Mouse (Mus musculus) T-cell, adult 2 months (primary cell): ENCODE data around the gene Vdac1.

Experiments
- DNase-seq: peaks from one replicate; pipeline ENCODE4 v3.0.0; 2022; ENCODE audit warnings: low spot score

The Vdac1 gene

DNA sequence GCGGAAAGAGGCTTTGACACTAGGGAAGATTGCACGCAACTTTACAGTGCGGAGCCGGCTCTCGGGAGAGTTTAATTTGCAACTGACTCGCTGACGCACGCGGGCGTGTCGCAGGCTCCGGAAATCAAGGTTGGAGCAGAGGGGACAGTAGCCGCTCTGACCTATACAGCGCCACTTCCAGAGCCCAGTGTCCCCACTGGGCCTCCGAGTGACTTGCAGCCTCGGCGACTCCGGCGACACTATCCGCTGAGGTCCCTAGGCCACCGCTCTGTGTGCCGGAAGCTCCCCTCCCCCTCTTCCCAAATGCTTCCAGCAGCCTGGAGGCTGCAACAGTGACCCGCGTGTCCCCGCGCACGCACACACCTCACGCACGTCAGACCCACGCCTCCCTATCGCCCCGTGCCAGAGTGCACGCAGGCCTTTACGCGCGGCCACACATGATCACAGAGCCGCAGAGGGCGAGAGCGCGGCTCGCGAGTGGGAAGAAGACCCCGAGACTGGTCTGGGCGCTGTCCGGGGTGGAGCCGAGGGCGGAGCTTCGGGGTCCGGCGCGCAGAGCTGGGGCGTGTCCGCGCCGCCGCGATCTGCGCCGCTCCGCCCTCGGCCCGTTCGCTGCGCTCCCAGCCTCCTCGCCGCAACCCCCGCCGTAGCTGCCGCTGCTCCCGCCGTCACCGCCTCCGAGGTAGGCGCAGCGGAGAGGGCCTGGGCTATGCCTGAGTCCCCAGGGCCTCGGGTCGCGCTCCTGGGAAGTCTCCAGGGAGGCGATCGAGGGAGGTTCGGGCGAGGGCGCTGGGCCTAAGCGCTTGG, at the start of gene Vdac1:
Gene Vdac1 (plus strand): TSS at position 390 of the 807 bp plus-strand sequence.
- DNase-seq, result peak; percentile 79

DNA sequence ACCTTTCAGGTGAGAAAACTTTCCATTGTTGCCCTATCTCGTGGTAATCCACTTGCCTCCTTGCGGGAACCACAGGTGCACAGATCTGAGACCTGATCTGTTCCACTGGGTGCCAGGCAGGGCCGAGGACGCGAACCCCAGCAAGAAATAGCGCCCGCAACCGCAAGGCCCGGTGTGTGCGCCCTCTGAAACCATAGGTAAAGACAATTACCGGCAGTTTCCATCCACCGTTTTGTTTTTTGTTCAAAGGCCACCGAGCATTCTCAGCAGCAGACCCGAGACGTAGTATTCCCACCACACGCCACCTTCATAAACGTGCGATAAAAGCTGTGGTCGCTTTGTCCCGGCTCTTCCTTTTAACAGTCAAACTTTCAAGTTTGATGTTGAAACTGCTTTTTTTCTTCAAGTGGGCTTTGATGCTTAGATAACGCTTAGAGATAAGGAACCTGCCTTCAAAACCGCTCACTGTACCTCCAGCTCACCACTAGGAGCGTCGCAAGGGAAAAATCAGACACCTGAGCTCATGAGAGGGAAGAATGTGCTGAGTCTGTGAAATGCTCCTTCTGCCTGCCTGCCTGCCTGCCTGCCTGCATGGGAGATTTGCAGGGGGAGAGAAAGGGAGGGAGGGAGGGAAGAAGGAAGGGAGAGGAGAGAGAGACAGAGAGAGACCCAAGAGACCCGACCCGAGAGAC, 46.4 kb upstream of the Vdac1 start:
- peak; percentile 96 for DNase-seq

DNA sequence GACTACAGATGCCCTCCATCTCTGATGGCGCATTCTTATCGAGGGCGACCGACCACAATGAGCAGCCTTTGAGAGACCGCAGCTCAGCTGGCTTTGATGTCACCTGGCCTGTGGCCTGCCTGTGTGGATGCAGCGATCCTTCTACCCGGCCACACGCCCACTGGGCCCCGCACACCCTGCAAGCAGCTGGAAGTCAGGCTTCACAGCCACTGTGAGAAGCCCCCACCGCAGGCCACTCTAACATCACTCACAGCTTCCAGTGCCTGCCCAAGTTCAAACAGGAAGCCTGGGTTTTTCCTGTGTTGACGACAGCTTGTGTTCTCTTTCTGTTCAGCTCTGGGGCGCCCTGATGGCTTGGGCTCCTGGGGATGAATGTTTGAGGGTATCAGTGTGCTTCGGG, 42.2 kb upstream of the Vdac1 start:
- DNase-seq, result peak; percentile 86

DNA sequence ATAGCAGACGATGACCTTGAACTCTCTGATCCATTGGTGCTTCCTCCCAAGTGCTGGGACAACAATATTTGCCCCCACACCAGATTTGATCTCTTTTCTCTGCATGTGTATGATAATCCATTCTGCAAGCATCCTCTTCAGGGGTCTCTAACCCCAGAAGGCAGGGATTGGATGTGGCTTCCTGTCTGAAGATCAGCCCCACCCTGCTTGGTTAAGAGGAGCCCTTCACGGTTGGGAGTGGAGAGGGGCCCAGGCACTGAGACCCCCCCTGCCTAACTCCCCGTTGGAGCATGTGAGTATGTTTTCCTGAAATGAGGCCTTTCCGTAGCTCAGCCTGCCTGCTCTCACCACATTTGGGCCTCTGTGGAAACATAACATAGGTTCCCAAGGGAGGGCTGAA, 41.0 kb upstream of the Vdac1 start:
- no peak for DNase-seq

DNA sequence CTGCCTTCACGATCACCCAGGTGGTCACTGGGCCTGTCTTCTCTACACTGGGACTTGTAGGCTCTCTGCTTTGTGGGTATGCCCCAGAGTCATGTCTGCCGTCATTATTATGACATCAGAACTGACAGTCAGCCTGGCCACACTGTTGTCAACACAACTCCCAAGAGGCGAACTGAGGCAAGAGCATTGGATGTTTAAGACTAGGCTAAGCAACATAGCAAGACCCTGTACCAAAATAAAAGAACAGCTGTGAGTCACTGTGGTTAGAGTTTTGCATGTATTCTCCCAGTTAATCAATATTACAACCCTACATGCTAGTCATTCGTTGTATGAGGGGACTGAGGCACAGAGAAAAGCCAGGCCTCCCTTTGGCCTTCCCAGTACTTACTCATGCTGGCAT, 40.1 kb upstream of the Vdac1 start:
- DNase-seq, result no peak

DNA sequence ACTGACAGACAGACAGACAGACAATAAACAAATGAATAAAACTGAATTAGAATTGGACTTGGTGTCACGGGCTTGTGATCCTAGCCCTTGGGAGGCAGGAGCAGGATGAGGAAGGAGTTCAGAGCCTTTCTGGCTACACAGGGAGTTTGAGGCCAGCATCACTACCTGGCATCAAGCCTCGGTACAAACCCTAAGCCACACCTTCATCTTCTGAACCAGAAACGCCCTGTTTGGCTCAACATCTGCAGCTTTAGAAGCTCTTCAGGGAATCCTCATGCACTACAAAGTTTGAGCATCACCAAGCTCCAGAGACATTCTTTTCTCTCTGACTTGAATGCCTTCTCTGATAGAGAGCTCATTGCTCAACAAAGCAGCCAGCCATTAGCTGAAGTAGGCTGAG, 39.1 kb upstream of the Vdac1 start:
- DNase-seq, result peak; percentile 23

DNA sequence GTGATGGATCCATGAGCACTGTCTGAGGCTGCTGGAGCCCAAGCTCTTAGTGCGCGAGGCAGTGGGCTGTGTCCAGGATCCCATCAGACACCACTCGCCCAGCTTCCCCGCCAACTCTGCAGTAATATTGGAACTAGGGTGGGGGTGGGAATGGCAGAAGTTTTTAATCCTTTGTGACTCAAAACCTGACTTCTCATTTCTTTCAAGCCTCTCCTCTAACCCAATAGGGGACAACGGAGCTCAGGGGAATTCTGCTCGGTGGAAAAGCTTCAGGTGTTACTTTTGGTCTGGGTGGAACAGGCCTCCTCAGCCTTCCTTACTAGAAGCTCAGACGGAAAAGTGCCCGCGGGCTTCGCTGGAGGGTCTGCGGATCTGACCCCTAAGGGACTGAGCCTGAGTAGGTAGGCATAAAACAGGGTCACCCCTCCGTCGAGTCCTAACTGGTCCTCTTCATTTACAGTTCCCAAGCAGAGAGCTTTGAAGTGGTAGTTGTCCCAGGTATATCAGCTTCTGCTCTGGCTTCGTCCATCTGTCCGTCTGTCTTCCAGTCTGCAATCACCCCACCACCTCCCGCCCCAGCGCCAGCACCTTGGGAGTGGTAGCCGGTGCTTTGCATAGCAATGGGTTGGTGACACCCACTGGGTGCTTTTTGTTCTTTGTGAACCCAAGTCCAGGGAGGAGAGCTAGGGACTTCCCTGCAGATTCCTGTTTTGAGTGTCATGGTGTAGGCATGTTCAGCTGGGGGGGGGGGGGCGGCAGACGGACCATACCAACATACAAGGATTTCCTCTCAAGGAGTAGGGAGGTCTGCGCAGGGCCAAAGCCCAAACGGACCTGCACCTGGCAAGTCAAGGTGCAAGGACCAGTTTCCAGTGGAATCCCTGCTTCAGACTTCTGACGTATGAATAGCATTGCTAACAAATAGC, 36.0 kb upstream of the Vdac1 start:
- DNase-seq, result no peak

DNA sequence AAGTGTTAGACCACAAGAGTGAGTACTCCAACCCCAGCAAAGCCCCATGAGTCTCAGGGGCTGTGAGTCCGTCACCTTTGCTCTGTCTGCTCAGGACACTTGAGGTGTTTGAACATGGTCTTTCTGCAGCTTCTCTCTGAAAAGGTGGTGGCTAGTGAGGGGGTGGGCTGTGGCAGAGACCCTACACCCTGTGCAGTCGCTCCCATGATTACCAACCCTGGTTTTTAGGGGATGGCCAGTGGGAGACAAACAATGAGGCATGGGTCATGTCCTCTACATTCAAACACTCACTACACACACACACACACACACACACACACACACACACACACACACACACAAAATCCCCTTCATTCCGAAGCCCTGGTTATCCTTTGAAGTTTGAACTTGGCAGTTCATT, 33.3 kb upstream of the Vdac1 start:
- DNase-seq, result no peak

DNA sequence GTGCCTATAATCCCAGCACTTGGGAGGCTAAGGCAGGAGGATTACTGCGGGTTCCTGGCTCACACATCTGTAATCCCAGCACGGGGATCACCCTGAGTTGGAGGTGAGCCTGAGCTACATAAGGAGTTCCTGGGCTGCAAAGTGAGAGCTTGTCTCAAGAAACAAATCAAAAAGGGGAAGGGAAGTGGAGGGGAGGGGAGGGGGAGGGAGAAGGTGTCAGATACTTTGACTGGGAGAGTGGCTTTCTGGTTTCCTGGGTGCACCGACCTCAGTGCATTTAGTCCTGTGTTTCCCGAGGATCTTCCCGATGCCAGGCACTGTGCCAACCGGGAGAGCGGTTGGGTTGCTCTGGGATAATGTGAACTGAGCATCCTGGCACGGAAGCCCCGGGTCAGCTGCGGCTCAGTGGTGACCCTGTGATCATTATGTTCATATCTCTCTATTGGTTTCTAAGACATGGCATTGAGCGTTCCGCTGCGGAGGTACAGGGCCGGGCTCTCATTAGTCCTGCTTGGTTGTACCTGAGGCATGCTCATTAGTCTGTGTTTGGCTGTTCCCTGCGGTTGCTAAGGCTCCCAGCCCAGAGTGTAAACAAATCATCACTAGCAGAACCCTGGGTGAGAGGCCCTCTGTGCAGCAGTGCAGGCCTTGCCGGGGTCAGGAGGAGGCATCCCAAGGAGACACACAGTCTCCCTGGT, 28.1 kb upstream of the Vdac1 start:
- no peak for DNase-seq

DNA sequence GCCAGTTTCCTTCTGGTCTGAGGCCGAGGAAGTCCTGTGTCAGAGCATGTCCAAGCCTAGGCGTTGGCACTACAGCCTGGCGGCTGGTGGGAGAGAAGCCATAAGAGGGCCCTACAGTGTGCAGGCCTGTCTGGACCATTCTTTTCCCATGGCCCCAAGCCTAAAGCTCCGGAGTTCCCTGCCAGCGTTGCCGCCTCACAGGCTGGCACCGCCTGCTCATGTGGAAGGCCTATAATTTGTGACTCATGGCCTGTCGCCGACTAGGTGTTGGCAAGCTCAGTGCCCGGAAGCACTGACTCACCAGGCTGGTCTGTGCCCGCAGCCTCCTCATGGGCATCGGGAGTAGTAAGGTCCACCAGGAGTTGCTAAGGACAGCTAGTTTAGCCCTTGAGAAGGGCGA, 27.0 kb upstream of the Vdac1 start:
- no peak for DNase-seq

DNA sequence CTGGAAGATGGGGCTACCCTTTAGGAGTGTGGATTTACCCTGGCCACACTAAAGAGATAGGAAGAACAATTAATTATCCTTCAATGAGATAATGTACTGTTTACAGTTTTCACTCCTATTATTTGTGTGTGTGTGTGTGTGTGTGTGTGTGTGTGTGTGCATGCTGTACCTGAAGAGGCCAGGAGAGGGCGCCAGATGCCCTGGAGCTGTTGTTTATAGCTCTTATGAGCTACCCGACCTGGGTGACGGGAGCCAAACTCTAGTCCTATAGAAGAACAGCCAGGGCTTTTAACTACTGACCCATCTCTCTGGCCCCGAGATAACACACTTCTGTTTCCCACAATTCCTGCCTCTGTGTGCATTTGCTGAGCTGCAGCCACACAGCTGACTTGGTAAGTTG, 25.4 kb upstream of the Vdac1 start:
- no peak for DNase-seq

DNA sequence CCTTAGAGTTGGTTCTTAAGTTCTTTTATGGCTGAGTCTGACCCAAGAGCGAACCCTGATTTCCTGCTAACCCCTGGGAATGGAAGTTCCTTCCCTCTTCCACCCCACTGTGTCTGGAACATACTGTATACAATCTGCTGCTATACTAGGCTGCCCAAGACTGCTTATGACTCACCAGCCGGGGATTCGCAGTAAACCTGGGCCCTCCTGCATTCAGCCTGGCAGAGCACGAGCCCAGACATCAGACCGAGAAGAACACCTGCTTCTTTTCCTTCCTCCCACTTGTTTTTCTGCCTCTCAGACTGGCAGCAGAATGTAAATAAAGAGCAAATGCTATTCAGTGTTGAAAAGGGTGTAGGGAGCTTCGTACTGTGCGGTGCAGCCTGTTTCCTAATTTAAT, 24.7 kb upstream of the Vdac1 start:
- DNase-seq, result peak; percentile 54

DNA sequence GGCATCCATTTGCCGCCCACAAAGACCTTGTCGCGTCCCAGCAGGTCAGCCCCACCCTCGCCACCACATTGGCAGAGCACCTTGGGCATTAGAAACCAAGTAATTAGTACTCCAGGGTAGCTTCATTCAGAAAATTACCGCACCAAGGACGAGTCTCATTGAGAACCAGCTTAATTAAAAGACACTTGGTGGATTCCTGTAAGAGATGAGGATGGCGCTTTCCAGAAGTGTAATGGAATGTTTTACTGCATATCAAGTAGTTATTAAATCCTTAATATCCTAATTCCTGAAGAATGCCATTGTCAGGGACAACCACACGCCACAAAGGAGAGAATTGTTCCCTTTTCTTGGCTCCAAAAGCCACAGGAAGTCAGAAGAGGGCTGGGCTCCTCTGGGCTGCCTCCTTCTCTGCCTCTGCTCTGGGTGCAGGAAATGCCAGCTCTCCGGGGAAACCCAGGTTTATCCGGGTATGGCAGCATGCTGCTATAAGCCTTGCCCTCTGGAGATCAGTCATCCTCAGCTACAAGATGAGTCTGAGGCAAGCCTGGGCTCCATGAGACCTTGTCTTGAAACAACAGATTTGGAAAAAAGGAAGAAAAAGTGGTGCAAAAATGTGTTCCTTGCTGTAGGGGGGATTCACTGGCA, 22.9 kb upstream of the Vdac1 start:
- peak; percentile 78 for DNase-seq

DNA sequence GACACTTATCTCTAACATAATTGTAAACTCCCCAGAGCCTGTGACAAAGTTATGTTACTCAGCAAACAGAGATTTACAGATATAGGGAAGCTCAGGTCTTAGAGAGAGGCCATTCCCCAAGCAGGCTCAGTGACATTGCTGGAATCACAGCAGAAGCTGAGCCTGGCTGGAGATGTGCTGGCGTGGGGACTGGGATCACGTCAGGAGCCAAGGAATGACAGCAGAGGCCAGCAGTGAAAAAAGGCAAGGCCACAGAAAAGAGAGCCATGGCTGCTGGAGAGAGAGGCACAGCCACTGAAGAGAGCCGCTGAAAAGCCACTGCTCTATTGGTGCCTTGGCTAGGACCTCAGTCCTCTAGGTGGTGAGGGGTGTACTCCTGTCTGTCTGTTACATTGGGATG, 22.3 kb upstream of the Vdac1 start:
- no peak for DNase-seq

DNA sequence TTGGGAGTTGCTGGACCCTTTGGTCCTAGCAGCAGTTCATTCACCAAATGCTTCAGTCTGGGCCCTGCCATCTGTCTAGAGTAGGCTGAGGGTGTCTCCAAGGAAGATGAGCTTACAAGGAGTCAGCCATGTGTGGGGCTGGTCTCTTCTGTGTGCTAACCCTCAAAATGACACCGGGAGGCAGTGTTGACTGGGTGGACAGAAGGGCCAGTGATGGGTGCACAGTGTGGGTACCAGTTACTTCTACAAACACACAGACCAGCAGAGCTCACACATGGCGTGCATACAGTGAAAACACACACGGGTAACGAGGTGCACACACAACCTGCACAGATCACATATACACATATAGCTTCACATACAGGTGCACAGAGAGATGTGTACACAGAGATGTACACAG, 21.6 kb upstream of the Vdac1 start:
- no peak for DNase-seq

DNA sequence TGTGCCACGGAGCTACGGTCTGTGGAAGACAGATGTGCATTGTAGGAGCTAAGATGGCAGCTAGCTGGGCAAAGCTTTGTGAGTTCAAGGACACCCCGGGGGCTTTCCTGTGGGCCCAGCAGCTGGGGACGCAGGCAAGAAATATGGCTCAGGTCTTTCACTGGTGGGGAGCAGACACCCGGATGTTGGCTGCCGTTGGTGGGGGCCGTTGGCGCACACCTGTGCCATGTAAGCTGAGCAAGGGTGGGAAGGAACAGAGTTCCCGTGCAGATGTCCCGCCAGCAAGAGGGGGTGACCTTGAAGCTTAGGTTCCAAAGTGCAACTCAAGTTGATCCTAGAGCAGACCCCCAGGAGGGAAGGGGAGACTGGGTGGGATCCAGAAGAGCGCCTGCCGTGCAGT, 21.1 kb upstream of the Vdac1 start:
- peak; percentile 38 for DNase-seq

DNA sequence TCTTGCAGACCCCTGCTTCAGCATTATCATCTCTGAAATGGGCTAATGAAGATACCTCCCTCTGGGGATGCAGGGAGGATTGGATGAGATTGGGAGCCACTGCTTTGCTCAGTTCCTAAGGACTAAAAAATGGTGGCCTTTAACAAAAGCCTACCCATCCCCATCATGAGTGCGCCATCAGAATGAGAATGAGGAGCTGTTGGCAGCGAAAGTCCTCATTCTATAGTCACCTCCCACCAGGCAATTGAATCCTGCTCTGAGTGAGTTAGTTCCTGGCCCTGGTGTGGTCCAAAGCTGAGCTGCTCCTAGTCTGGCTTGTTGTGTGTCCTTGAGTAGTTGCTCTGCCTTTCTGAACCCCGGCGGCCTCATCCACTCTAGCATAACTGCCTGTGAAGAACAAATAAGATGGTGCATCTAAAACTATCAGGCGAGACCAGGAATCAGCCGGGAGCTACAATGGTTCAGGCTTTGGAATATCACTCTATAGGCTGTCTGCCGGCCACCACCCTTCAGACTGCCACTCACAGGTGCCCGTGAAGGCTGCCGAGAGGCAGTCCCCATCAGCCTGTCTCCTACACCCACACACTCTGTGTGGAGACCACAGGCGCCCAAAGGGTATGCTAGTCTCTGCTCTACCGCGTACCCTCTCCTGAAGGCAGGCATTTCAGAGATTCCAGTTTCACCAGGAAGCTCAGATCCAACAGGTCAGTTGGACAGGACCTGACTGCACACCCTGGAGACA, 20.4 kb upstream of the Vdac1 start:
- peak; percentile 33 for DNase-seq

DNA sequence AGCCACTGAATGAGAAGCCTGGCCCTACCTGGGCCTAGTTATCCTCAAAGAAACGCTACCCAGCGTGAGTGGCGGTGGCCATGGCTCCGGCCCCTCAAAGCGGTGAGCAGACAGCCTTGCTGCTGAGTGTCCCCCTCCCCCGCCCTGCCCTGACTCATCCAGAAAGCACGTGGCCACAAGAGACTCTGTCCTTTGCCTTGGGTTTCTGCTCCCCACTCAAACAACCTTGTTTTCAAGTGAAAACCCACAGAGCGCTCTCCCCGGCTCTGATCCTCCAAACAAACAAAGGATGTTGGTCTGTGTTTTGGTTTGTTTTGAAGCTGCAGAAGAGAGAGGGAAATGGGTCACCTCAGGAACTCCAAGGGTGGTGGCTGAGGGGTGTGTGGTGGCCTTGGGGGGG, 19.7 kb upstream of the Vdac1 start:
- peak; percentile 91 for DNase-seq

DNA sequence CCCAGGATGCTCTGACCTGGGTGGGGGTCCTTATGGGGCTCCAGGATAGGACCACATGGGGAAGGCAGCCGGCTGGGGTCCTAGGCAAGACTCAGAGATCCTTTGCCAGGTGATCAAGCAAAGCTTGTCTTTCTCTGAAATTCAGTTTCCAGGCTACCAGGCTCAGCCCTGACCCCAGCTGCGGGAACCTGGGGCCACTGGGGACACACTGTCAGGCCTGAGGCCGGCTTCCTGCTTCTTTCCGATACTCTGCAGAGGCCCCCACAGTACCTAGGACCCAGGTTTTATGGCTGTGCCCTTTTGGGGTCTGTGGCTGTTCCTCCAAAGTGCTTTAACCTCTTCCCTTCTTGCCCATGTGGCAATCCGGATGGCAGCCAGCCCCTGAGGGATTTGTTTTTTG, 19.2 kb upstream of the Vdac1 start:
- DNase-seq, result peak; percentile 36

DNA sequence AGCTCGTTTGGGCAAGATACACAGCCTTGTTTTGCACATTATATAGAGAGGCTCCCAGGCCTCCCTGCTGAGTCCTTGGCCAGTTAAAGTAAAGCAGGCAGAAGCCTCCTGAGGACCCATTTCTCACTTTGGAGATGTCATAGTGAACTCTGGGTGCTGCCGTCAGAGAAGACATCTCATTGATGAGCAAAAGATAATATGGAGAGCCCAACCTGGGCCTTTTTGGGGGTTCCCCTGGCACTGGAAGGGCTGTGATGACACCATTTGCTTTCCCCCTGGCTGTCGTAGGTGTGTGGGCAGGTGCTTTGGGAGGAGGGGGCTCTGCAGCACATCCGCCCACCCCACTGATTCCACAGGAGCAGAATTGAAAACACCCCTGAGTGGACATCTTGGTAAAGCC, 18.4 kb upstream of the Vdac1 start:
- peak; percentile 70 for DNase-seq

DNA sequence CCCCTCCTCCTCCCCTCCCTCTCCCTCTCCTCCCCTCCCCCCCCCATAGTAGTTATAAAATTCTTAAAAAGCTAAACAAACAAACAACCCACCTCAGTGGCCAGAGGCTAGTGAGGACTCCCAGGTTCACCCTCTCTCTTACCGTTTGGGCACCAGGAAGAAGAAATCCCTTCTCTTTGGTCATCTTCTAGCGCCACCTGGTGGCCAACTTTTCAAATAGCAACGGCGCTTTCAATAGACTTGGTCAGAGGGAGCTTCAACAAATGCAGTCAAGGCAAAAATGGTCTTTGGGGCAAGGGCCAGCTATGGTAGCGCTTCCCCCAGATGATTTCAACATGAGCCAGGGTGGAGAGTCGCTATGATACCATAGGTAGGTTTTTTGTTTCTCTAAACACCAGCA, 17.5 kb upstream of the Vdac1 start:
- peak; percentile 82 for DNase-seq
